Mouse (Mus musculus): ENCODE results near the gene Wbp11. TPM values are rescaled to one million over a fixed set of nuclear protein-coding genes. Genes with fewer than 3 reads are reported as not detected.

Gene Wbp11
- polyA plus RNA-seq (2017; shearing (Covaris generic)) = 10 to 100 TPM; 85.1 to 86.6 TPM

GRCm38 (mm10) chr6:136827881-136828561 is at the start of gene Wbp11:
TSS of gene Wbp11 (minus strand) at chr6:136828233.

DNA sequence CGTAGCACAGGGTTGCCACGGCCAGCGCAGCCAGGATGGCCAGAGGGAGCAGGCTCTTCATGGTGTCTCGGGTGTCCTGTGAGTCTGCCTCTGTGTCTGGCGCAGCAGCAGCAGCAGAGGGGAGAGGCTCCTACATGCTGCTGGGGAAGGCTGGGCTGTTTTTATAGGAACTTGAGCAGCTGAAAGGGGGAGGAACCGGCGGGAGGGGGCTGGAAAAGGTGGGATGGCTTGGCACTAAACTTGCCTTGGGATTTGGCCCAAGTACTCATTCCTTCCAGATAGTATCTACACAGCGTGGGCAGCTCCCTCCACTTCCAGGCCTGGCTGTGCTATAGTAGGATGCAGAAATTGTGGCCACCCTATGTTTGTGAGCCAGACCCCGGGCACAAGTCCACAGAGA is 47.6 kb upstream of the Wbp11 start, which contains the start of gene Mgp:
Gene Mgp, minus strand, starts transcription at position 154 of the 400 bp plus-strand sequence.

DNA sequence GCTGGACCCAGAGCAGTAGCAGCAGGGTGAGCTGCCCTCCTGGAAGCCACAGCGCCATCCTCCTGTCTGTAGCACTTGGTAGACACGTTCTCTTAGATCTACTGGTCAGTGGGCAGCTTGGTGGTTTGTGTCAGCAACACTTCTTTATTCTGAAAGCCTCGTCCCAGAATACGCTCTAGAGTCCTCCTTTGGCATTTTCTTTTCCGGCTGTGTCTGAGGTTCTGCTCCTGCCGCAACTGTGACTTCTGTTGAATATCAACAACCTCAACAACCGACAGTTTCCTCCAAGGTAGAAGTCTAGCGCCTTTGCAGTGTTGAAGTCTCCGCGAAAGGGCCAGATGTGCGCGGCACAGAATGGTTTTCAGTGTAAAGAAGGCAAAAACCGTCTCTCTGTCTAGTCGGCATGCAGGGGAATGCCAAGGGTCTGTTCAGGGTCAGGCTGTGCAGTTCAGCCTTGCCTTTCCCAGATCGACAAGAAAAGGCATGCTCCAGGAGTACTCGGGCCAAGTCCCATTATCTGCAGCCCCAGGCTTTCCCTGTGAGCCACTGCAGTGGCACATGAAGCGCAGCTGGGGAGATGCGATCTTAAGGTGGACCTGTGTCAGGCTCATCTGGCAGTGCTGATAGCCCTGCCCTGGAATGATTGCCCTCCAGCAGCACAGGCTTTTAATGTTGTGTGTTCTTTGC is 29.3 kb upstream of the Wbp11 start, which contains the start of gene Art4:
Gene Art4, minus strand, starts transcription at position 548 of the 687 bp plus-strand sequence.

DNA sequence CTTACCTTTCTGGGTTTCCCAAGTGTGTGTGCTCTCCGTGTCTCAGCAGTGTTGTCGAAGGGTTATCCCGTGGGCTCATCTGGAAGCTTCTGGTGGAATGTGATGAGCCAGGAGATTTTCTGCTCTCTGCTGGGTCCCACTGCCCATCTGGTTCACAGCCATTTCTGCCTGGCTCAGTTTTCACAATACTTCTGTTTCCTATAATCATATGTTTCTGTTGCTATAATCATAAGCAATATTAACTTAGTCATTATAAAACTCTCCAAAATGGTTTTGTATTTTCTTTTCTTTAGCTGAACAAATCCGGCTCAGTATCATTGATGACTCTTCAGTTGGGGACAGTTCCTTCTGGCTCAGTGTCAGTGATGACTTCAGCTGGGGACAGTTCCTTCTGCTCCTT is 7.3 kb upstream of the Wbp11 start, which contains the start of gene Smco3:
Gene Smco3, minus strand, starts transcription at position 101 of the 400 bp plus-strand sequence.

GRCm38 (mm10) chr6:136827516-136827880 is 535 bp downstream of the Wbp11 start, which contains the start of gene BC049715:
TSS of gene BC049715 (plus strand) at chr6:136827626.

DNA sequence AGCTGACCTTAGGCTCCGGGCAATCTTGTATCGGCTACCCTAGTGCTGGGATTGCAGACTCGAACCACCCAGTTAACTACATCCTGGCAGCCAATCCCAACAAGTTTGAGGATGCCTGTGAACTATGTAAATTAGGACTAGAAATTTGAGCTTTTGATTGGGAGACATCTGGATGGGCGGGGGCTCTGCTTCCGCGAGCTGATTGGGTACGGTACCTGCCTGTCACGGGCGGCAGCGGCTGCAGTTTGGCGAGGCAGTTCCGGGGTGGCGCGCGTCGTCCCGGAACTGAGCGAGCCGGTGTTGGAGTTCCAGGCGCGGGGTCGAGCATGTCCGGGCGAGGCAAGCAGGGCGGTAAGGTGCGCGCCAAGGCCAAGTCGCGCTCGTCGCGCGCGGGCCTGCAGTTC is 20.0 kb downstream of the Wbp11 start, which contains the start of gene H2afj:
Gene H2afj, plus strand, starts transcription at position 231 of the 404 bp plus-strand sequence.

DNA sequence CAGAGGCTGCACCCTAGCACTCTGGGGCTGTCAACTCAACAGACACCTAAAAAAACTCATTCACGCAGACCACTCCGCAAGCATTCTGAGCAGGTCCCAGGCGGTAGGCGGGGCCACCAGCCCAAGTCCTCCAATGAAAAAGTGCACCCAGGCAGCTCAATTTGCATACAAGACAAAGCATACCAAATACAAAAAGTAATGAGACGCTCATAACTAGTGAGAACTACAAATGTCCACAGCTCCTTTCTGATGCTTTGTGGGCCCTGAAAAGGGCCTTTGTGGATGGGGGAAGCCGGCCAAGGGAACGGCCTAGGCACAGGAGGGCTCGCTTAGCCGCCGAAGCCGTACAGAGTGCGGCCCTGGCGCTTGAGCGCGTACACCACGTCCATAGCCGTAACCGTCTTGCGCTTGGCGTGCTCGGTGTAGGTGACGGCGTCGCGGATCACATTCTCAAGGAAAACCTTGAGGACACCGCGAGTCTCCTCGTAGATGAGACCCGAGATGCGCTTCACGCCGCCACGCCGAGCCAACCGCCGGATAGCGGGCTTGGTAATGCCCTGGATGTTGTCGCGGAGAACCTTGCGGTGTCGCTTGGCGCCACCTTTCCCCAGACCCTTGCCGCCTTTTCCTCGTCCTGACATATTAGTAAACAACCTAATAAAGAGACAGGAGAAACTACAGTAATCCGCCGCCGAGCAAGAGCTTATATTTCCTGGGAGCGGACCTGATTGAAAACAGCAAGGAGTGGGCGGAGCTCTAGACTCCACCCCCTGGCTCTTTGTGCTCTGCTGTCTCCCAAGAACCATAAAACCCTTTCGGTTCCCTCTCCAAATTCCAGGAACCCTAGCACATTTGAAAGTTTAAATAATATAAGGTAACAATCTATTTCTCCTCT is 24.0 kb downstream of the Wbp11 start, which contains the start of gene Hist4h4:
Gene Hist4h4, minus strand, starts transcription at position 677 of the 895 bp plus-strand sequence.

DNA sequence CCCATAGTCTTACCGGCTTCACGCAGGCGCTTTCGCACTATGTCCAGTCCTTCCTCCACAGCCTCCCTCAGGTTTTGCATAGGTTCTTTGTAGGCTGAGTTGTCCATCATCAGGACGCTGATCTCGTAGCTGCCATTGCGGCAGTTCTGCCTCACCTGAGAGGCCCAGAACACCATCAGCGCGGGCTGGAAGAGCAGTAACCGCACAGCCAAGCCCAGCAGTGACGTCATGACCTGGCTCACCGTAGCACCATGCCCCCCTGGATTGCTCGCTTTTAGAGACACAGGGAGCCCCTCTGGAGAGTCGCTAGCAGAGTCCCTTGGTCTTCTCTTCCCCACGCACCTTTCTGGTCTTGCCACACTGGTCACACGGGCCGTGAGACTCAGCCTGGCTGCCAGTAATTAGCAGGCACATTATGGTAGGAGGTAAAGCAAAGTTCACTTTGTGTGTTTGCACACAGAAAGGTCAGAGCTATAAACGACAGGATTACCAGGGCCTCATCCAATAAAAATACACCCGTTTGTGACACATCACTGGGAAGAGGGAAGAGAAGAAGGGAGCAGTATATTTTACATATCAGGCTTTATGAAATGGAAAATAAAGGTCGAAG is 46.6 kb downstream of the Wbp11 start, which contains the start of gene Gucy2c:
Gene Gucy2c, minus strand, starts transcription at position 389 of the 610 bp plus-strand sequence.

Other genes with a start within 250 kb of the Wbp11 start
- 1 to 10 TPM; 3.0 to 7.0 TPM for gene Plbd1, start 166.3 kb downstream of the Wbp11 start, polyA plus RNA-seq (2017; shearing (Covaris generic))
- under 1 TPM in 1 of 2 experiments, not detected in 1; 0.07 TPM for gene Gucy2c, start 46.5 kb downstream of the Wbp11 start, polyA plus RNA-seq (2017; shearing (Covaris generic))
- 1 to 10 TPM in 1 of 2 experiments, under 1 TPM in 1; 0.85 to 1.0 TPM for gene Hist4h4, start 23.8 kb downstream of the Wbp11 start, polyA plus RNA-seq (2017; shearing (Covaris generic))
- 100 to 1,000 TPM; 167 to 198 TPM for gene H2afj, start 20.0 kb downstream of the Wbp11 start, polyA plus RNA-seq (2017; shearing (Covaris generic))
- gene BC049715, start 607 bp downstream of the Wbp11 start, polyA plus RNA-seq (2017; shearing (Covaris generic)) = 1 to 10 TPM; 2.0 to 2.1 TPM
- gene Smco3, start 7.2 kb upstream of the Wbp11 start, polyA plus RNA-seq (2017; shearing (Covaris generic)) = not detected
- 1 to 10 TPM; 2.5 to 3.3 TPM for gene Art4, start 29.5 kb upstream of the Wbp11 start, polyA plus RNA-seq (2017; shearing (Covaris generic))
- gene Mgp, start 47.6 kb upstream of the Wbp11 start, polyA plus RNA-seq (2017; shearing (Covaris generic)) = not detected
- 1 to 10 TPM; 2.5 to 3.5 TPM for gene Erp27, start 93.9 kb upstream of the Wbp11 start, polyA plus RNA-seq (2017; shearing (Covaris generic))
- gene Pde6h, start 95.6 kb upstream of the Wbp11 start, polyA plus RNA-seq (2017; shearing (Covaris generic)) = under 1 TPM; 0.20 to 0.74 TPM
- gene Arhgdib, start 113.7 kb upstream of the Wbp11 start, polyA plus RNA-seq (2017; shearing (Covaris generic)) = 1,000 to 10,000 TPM; 2,391 to 2,736 TPM